Mouse (Mus musculus) myocyte (in vitro differentiated cells): ENCODE results near the gene Nlrp6.

Experiments
- CEBPB ChIP-seq: IDR thresholded peaks from 2 replicates; pipeline ENCODE4 v1.6.1; 2011; ENCODE audit warnings: mild to moderate bottlenecking, moderate library complexity; ENCODE audit not compliant: poor library complexity, insufficient read depth, severe bottlenecking
- E2F4 ChIP-seq: IDR thresholded peaks from one replicate; pipeline ENCODE4 v1.6.1; 2011; ENCODE audit warnings: mild to moderate bottlenecking, control low read depth, moderate library complexity; ENCODE audit not compliant: insufficient read depth
- MAX ChIP-seq: IDR thresholded peaks from one replicate; pipeline ENCODE4 v1.6.1; 2011; ENCODE audit warnings: low read depth, mild to moderate bottlenecking, control low read depth
- MYOD1 ChIP-seq, 3 experiments: IDR thresholded peaks; one replicate each; pipeline ENCODE4 v1.6.1; 2011; ENCODE audit warnings: control low read depth in 2 of 3, low read depth in 2 of 3, mild to moderate bottlenecking in 2 of 3, moderate library complexity in 1 of 3; ENCODE audit not compliant: insufficient read length in 2 of 3, control insufficient read depth in 1 of 3
- POLR2A ChIP-seq: IDR thresholded peaks from one replicate; pipeline ENCODE4 v1.6.1; 2011; ENCODE audit warnings: low read depth, mild to moderate bottlenecking, control low read depth, moderate library complexity; ENCODE audit not compliant: insufficient read length
- TCF12 ChIP-seq: IDR thresholded peaks from one replicate; pipeline ENCODE4 v1.6.1; 2011; ENCODE audit warnings: mild to moderate bottlenecking, control low read depth; ENCODE audit not compliant: poor library complexity, insufficient read depth, severe bottlenecking
- TCF3 ChIP-seq: IDR thresholded peaks from one replicate; pipeline ENCODE4 v1.6.1; 2011; ENCODE audit warnings: low read depth, control low read depth; ENCODE audit not compliant: insufficient read length
- USF1 ChIP-seq: IDR thresholded peaks from one replicate; pipeline ENCODE4 v1.6.1; 2011; ENCODE audit warnings: low read depth, mild to moderate bottlenecking, control low read depth, moderate library complexity

GRCm38 (mm10) chr7:140945247-140945646, 24.5 kb downstream of the Nlrp6 start:
- TF ChIP-seq USF1 (no peak), POLR2A (no peak), MAX (no peak), TCF12 (no peak), MYOD1 (IDR thresholded peaks at IDR 0.05; ENCODE audit: control insufficient read depth in 1 of 3, insufficient read length in 2 of 3, low read depth in 2 of 3) (no peak), E2F4 (no peak), TCF3 (no peak), CEBPB (no peak)
